ENCODE assay signal across 8 mouse cellular contexts in the genomic region with DNA sequence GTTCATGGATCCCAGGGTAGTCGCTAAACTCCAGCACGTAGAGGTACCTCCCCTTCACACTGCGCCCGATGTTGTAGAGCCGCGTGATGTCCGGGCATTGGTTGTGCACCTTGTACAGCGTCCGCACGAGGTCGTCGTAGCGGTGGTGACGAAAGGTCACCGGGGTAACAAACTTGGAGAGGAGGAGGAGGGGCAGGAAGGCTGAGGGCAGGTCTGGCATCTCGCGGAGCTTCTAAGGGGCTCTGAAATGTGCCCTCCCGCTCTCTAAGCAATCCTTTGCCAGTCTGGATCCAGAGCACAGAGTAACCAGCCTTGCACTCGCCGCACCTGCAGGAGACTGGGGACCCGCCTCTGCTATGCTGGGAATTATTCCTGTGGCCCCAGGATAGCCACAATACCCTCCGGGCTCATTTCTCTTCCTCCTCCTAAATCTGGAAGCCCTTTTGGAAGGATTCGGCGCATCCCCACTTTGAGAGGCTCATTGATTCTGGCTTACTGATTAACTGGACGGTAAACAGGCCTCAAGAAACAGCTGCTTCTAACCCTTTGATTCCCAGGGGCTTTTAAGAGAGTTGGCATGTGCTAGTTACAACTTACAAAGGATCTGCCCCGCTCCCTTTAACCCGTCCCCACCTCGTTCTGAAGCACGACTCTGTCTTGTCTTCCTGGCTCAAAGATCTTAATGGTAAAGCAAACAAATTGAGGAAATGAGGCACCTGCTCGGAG. TPM values are rescaled to one million over a fixed set of nuclear protein-coding genes. Genes with fewer than 3 reads are reported as not detected.
A peak's percentile ranks its signal among the peaks of the same experiment; 100 is the strongest.
DNase-seq lines count a peak whose midpoint lies in the region; ATAC-seq and TF ChIP-seq lines count a peak whose summit lies in the region.

A gene (minus strand): TSS at position 488 of the 726 bp plus-strand sequence.

- DNase-seq in adrenal gland, adult 2 months: peak; percentile 7
- DNase-seq in adrenal gland, adult 18-20 months (ENCODE audit: low spot score in 2 of 2): no peak
- DNase-seq in hindbrain, embryonic 10.5 days (ENCODE audit: low spot score): peak; percentile 15
- DNase-seq in midbrain, postnatal 0 days (ENCODE audit: low spot score): no peak
- no peak for DNase-seq in left cerebral cortex, adult 8-10 months (ENCODE audit: low spot score in 2 of 2)
- DNase-seq in layer of hippocampus, postnatal 36 days: no peak
- DNase-seq in heart, adult 11 months: no peak

- peak within 1 kb of the TSS; percentile 46 for H3K4me2 ChIP-seq in limb, embryonic 13.5 days (replicated peaks)
- peak within 1 kb of the TSS; percentile 39 for H3K4me2 ChIP-seq in midbrain, postnatal 0 days (ENCODE audit: low read depth, low read length, poor library complexity, severe bottlenecking)

- no peak for TF ChIP-seq CTCF in midbrain, postnatal 0 days (IDR thresholded peaks at IDR 0.05)

- H3K36me3 ChIP-seq in hindbrain, embryonic 10.5 days: no peaks in the 10 kb centered on the region
- H3K36me3 ChIP-seq in limb, embryonic 13.5 days: no peaks in the 10 kb centered on the region
- H3K36me3 ChIP-seq in midbrain, postnatal 0 days (ENCODE audit: insufficient read depth, low read length): no peaks in the 10 kb centered on the region

- H3K4me3 ChIP-seq in hindbrain, embryonic 10.5 days: peak within 1 kb of the TSS; percentile 39
- H3K4me3 ChIP-seq in limb, embryonic 13.5 days: peak within 1 kb of the TSS; percentile 16; the same call in 1 of the 2 replicates
- peak within 1 kb of the TSS; percentile 12; the same call in 1 of the 2 replicates for H3K4me3 ChIP-seq in midbrain, postnatal 0 days (ENCODE audit: low read depth, low read length)

- no peak within 1 kb of the TSS for H3K9ac ChIP-seq in limb, embryonic 13.5 days
- 0 out of 2 replicates have a peak within 1 kb of the TSS, but pooled peaks have one; percentile 13 for H3K9ac ChIP-seq in midbrain, postnatal 0 days (replicated peaks; ENCODE audit: low read length, poor library complexity, severe bottlenecking)

- H3K9me3 ChIP-seq in hindbrain, embryonic 10.5 days: no peaks in the 10 kb centered on the region
- H3K9me3 ChIP-seq in limb, embryonic 13.5 days: no peaks in the 10 kb centered on the region
- no peaks in the 10 kb centered on the region for H3K9me3 ChIP-seq in midbrain, postnatal 0 days (ENCODE audit: low read length)

- no peak within 1 kb of the TSS for H3K27ac ChIP-seq in hindbrain, embryonic 10.5 days
- H3K27ac ChIP-seq in limb, embryonic 13.5 days: no peak within 1 kb of the TSS
- H3K27ac ChIP-seq in midbrain, postnatal 0 days (ENCODE audit: low read depth, low read length): no peak within 1 kb of the TSS

- H3K27me3 ChIP-seq in hindbrain, embryonic 10.5 days (ENCODE audit: insufficient read depth, poor library complexity, severe bottlenecking): peaks cover 9% of the 10 kb centered on the region; the same call in 1 of the 2 replicates
- peaks cover 17% of the 10 kb centered on the region; the same call in 1 of the 2 replicates for H3K27me3 ChIP-seq in limb, embryonic 13.5 days
- H3K27me3 ChIP-seq in midbrain, postnatal 0 days (ENCODE audit: insufficient read depth, low read length): 0 out of 2 replicates have a peak, but pooled peaks cover 6% of the 10 kb centered on the region

- peaks cover 12% of the 10 kb centered on the region for H3K4me1 ChIP-seq in hindbrain, embryonic 10.5 days (replicated peaks)
- H3K4me1 ChIP-seq in limb, embryonic 13.5 days: peaks cover 8% of the 10 kb centered on the region
- H3K4me1 ChIP-seq in midbrain, postnatal 0 days (ENCODE audit: insufficient read depth, low read length): peaks cover 6% of the 10 kb centered on the region

- no peak for ATAC-seq in limb, embryonic 13.5 days (ENCODE audit: low FRiP score, low read depth)
- no peak for ATAC-seq in midbrain, postnatal 0 days (ENCODE audit: low FRiP score)

- WGBS in hindbrain, embryonic 10.5 days: 21% methylated on average over 30 of the region's 30 CpGs
- 23% methylated on average over 30 of the region's 30 CpGs for WGBS in limb, embryonic 13.5 days
- WGBS in midbrain, postnatal 0 days: 17% methylated on average over 30 of the region's 30 CpGs

RNA-seq across cellular contexts. Expression of the gene that starts here (rescaled TPM):
- under 1 TPM; 0.14 to 0.66 TPM for total RNA-seq in adrenal gland, adult 2 months (2021)
- polyA plus RNA-seq in adrenal gland, adult 2 months (2012; rRNA removed): not detected in 2 replicates
- not detected for total RNA-seq in adrenal gland, adult 18-20 months (2021)
- 0.16 and 0.86 TPM in 2 replicates for polyA plus RNA-seq in hindbrain, embryonic 10.5 days (2016; fragmentation: Nextera tagmentation; extraction: Ambion mirVana)
- polyA plus RNA-seq in limb, embryonic 13.5 days (2015; fragmentation: Nextera tagmentation; extraction: Ambion mirVana): 0.15 and 0.46 TPM in 2 replicates
- 0.27 TPM in 1 of 2 replicates, not detected in the other for total RNA-seq in midbrain, postnatal 0 days (2014; rRNA removed)
- 0.38 and 0.48 TPM in 2 replicates for polyA plus RNA-seq in midbrain, postnatal 0 days (2015; fragmentation: Nextera tagmentation; extraction: Ambion mirVana)
- total RNA-seq in left cerebral cortex, adult 8-10 months (2022): under 1 TPM in 3 of 4 experiments, not detected in 1; 0.25 to 0.63 (median 0.53) TPM
- under 1 TPM in 1 of 2 experiments, not detected in 1; 0.33 TPM for total RNA-seq in layer of hippocampus, postnatal 36 days (2021)

Comparison
In these comparisons a context has a peak if more than half of its experiments do, and no peak if none do; other contexts are left out.
1. Peak in DNase-seq in adrenal gland, adult 2 months; RNA of the gene not detected or under 1 TPM.
2. Peak in DNase-seq and H3K4me3 ChIP-seq in hindbrain, embryonic 10.5 days; RNA of the gene not detected or under 1 TPM.